Mouse (Mus musculus) megakaryocyte, embryonic 14.5 days (primary cell): ENCODE measurements at regions not wholly inside any gene's neighbourhood (a gene's known extent, or its start where the extent isn't known, plus 50 kb on each side); places are given as distances from the start of the nearest gene placed in this dataset.

Source experiments
- FLI1 ChIP-seq: IDR thresholded peaks from 2 replicates; pipeline ENCODE4 v1.6.1; 2012; ENCODE audit warnings: low read length, inconsistent platforms, mixed read lengths
- GATA1 ChIP-seq: IDR thresholded peaks from 3 replicates; pipeline ENCODE4 v1.6.1; 2012; ENCODE audit warnings: mixed read lengths, low read length, inconsistent platforms, borderline replicate concordance

DNA sequence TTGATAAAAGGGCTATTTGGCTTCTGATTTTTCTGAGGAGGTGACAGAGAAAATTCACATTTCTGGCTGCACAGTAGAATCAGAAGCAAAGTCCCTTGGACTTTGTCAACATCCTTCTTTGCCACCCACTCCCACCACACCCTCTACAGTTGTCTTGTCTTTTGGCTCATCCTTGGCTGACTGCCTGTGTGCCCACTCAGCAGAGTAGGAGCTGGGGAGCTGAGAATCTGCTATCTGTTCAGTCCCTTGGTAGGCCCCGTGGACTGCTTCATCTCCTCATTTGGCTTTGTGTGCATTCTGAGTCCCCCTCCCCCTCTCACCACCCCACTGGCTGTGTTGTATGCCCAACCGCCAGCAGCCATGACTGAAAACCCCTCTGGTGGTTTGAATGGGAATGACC lies 197.2 kb downstream of the Fam173b start:
- TF ChIP-seq GATA1 = no peak
- TF ChIP-seq FLI1 = no peak
